Mouse (Mus musculus) liver, postnatal 0 days (tissue): ENCODE results near the gene Siah3.

Experiments
- CTCF ChIP-seq: sonication (generic); IDR thresholded peaks from 2 replicates; pipeline ENCODE4 v1.5.1; 2016; ENCODE audit warnings: antibody characterized with exemption, low read depth
- EP300 ChIP-seq: IDR thresholded peaks from 2 replicates; pipeline ENCODE4 v1.6.1; 2016; ENCODE audit warnings: antibody characterized with exemption, low read depth, mild to moderate bottlenecking

GRCm38 (mm10) chr14:75518196-75518887, 62.6 kb downstream of the Siah3 start:
- TF ChIP-seq CTCF = no peak
- no peak for TF ChIP-seq EP300
